Mouse (Mus musculus) right cerebral cortex, postnatal 14 days (tissue): Measurements from ENCODE around the gene Tbc1d13.

Experiments used
- DNase-seq: peaks from one replicate; pipeline ENCODE4 v3.0.0; 2022

Gene Tbc1d13

GRCm38 (mm10) chr2:30133613-30134377, at the start of gene Tbc1d13:
Gene Tbc1d13 (plus strand): TSS chr2:30133746.
- peak; percentile 97 for DNase-seq

DNA sequence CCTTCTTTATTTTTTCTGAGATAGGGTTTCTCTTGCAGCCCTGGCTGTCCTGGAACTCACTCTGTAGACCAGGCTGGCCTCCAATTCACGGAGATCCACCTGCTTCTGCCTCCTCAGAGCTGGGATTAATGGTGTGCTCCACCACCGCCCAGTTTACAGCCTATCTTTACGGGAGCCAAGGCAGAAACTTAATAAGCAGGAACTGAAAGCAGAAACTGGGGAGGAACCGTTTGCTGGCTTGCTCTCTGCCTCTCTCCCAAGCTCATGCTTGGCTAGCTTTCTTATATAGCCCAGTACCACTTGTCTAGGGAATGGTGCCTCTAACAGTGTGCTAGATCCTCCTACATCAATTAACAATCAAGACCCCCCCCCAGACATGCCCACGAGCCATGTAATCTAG, 49.4 kb upstream of the Tbc1d13 start:
- DNase-seq: no peak

DNA sequence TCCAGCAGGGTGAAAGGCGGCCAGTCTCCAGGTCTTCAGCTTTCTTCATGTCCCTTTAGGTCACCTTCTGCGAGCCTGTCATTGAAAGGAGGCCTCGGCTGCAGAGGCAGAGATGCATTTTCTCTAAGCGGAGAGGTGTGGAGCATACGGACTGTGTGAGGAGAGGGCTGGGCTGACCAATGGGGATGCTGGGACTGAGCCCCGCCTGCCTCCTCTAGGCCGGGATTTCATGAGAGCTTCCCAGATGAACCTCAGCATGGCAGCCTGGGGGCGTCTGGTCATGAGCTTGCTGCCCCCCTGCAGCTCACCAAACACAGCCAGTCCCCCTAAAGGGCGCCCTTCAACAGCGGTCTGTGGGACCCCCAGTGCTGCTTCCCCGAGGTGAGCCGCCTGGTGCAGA, 48.9 kb upstream of the Tbc1d13 start:
- no peak for DNase-seq

- DNase-seq: no peak
These were observed 46.2 kb upstream of the Tbc1d13 start for GRCm38 (mm10) chr2:30087310-30087709.

DNA sequence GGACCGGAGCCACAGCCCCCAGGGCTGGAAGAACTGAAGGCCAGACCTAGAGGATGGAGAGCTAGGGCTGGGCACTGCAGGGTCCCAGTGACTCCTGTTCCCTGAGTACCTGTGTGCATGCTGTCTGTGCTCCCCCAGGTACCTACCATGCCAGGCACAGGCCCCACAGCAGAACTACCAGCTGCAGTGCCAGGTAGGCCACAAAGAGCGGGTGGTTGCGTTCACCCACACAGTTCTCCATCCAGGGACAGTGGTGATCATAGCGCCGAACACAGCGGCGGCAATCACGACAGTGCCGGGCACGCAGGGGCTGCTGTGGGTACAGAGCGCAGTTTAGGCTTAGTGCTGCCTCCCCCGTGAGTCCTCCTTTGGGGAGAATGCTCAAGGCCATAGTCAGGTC, 42.0 kb upstream of the Tbc1d13 start:
- DNase-seq: no peak

GRCm38 (mm10) chr2:30092280-30092918, 41.1 kb upstream of the Tbc1d13 start:
- DNase-seq: no peak

DNA sequence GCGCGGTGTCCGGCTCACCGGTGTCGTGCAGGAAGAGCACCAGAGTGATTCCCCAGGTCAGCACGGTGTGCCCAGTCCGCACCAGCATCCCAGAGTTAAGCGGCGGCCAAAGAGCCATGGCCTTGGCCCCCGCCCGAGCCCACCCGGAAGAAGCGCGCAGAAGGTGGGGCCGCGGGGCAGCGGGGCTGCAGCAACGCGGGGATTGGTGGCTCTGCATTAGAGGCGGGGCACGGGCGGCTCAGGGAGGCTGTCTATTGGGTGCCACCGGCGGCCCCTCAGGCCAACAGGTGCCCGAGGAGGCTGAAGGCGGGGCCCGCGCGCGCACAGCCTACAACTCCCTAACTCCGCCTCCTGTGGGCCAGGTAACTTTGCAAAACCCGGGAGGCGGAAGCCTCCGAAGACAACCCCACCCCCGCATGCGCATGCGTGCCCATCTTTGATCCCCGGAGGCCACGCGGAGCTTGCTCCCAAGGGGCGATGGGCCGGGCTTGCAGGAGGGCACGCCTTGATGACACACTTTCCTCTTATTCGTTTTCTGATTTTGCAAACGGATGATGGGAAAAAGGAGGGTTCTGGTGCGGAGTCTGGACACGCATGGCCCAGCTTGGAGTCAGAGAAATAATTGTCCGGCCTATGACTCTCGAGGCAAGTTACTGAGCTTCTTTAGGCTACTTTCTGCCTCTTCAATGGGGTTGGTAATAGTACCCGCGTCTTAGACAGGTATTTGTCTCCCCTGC, 39.9 kb upstream of the Tbc1d13 start, which contains the start of gene Zdhhc12:
Gene Zdhhc12, minus strand, starts transcription at position 178 of the 737 bp plus-strand sequence.
- DNase-seq: peak; percentile 89

- no peak for DNase-seq
These were observed 39.3 kb upstream of the Tbc1d13 start for GRCm38 (mm10) chr2:30094208-30094588.

DNA sequence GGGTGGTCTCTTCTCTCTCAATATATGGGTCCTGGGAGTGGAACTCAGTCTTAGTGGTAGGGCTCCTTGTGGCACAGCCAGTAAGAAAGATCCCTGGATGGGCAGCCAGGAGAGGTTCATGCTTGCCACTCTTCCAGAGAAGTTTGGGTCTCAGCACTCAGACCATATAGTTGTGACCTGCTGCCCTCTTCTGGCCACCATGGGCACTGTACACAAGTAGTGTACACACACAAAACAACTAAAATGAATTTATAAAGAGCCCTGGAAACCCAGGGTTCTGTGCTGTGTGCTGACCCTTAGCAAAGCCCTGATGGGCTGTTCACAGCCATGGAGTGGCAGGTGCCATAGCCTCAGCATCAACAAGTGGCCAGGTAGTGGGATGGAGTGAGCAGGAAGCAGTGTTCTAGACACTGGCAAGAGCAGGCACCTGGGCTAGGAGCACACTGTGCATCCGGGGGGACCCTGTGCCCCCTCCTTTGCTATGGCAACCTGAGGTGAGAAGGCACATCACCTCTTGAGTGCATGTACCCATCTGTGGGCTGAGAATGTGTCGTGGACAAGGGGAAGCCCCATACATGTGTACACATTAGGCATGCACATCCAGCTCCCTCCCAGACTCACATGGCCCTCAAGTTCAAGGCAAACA, 37.5 kb upstream of the Tbc1d13 start:
- peak; percentile 60 for DNase-seq

- no peak for DNase-seq
These were observed 33.3 kb upstream of the Tbc1d13 start for GRCm38 (mm10) chr2:30100214-30100613.

DNA sequence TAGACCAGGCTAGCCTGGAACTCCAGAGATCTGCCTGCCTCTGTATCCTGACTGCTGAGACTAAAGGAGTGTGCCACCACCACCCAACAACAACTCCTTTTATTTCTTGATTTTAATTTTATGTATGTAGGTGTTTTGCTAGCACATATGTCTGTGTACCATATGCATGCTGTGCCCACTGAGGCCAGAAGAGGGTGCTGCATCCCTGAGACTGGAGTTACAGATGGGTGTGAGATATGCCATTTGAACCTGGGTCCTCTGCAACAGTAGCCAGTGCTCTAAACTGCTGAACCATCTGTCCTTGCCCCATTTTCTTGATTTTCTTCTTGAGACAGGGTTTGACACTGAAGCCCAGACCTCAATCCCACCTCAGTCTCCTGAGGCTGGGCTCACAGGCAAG, 27.2 kb upstream of the Tbc1d13 start:
- DNase-seq: peak; percentile 57

DNA sequence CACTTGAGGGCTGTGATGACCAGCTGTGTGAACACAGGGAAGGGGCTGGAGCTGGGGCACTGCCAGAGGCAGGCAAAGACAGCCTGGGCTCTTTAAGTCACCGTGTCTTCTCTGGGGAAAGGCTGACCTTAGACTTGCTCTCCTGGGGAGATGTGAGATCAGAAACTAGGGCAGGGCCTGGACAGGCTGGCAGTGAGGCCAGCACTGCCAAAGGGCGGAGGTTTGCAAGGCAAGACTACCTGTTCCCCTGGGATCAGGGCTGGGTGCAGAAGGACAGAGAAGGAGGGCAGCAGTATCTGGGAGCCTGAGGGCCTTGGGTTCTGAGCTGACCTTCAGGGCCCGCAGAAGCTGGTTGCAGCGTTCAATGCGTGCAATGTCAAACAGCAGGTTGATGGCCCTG, 25.9 kb upstream of the Tbc1d13 start:
- no peak for DNase-seq

DNA sequence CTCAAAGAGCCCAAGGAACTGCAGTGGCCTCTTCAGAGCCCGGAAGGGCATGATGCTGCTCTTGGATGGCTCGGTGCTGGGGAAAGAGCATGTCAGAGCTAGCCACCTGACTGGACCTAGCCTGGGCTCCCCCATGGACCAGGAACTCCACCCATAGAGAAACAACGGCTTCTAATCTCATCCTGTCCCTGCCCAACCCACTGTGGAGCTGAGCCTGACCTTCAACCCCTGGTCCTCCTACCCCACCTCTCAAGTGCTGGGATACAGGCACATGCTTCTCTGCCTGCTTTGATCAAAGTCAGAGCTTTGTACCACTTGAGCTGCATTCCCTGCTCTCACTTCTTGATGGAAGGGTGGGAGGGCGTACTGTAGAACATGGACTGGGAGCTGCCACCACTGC, 25.3 kb upstream of the Tbc1d13 start:
- no peak for DNase-seq

DNA sequence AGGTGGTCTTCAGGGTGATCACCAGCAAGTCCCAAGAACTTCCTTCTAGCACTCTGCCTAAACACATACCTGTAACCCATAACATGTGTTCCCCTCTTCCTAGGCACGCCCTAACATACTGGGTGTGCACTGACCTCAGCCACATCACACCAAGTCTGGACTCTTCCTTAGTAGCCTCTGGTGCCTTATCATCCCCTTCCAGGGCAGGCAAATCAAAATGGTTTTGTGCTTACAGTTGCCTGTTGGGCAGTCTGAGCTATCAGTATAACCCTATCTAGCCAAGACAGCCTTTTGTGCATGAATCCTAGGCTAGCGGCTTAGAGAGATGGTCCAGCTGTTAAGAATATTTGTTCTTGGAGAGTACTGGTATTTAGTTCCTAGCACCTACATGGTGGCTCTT, 22.0 kb upstream of the Tbc1d13 start:
- no peak for DNase-seq

- DNase-seq: no peak
These were observed 21.0 kb upstream of the Tbc1d13 start for GRCm38 (mm10) chr2:30112564-30112963.

DNA sequence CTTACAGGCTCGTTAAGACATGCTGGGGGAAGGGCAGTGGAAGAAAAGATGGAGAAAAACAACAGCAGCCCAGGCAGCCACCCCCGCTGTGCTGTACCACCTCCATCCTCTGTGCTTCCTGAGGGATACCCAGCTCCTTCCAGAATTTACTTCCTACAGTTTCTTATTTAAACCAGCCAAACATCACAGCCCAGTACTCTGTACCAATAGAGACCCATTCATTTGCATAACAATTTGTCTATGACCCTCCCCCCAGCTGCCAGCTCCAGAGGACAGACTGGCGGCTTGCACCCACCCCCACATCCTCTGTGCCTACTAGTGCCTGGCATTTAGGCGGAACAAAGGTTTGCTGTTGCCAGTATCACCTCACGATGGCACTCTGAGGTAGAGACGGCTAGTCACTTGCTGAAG, 13.9 kb upstream of the Tbc1d13 start:
- DNase-seq: peak; percentile 58

- no peak for DNase-seq
These were observed 13.3 kb upstream of the Tbc1d13 start for GRCm38 (mm10) chr2:30120269-30120668.

DNA sequence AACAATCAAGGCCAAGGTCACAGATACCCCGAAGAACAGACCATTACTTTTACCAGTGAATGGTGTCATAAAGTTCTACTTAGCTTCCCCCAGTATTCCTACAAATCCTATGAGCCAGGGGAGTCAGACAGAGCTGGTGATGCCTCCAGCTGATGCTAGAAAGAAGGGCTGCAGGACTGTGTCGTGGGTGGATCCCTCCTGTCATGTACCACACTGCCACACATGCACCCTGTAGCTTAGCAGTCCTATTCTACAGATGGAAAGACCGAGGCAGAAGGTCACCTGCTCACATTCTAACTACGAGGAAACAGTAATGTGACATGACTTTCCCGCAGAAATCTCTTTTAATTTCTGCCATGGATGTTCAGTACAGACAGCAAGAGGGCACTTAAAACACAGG, 10.8 kb upstream of the Tbc1d13 start:
- no peak for DNase-seq

DNA sequence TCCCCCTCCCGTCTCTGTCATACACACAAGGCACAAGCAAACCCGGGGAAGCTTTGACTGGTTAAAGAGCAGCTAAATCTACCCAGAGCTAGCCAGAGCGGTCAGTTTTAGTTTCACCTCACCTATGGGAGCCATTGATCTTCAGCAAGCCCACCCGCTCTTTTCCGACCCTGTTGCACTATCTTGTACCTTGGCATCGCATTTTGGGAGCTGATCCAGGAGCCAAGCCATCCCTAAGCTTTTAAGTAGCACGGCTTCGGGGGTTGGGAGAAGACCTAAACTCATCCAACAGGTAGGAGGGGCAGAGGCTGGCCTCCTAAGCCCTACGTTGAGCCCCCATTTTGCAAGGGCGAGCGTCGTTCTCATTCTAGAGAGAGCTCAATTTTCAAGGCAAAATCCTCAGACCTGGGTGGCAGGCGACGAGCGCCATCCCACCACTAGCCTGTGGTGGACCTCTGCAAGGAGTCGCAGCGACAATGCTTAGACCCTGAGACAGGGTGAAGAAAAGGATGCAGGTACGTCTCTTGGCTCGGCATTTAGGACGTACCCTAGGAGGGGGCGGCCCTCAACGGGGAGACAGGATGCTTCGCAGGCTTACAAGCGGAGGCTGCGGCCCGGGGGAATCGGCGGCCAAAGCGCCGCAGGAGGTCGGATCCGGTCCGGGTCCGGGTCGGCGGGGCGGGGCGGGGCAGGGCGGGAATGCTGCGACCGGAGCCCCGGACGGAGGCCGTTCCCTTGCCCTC, 9.6 kb upstream of the Tbc1d13 start:
- no peak for DNase-seq

DNA sequence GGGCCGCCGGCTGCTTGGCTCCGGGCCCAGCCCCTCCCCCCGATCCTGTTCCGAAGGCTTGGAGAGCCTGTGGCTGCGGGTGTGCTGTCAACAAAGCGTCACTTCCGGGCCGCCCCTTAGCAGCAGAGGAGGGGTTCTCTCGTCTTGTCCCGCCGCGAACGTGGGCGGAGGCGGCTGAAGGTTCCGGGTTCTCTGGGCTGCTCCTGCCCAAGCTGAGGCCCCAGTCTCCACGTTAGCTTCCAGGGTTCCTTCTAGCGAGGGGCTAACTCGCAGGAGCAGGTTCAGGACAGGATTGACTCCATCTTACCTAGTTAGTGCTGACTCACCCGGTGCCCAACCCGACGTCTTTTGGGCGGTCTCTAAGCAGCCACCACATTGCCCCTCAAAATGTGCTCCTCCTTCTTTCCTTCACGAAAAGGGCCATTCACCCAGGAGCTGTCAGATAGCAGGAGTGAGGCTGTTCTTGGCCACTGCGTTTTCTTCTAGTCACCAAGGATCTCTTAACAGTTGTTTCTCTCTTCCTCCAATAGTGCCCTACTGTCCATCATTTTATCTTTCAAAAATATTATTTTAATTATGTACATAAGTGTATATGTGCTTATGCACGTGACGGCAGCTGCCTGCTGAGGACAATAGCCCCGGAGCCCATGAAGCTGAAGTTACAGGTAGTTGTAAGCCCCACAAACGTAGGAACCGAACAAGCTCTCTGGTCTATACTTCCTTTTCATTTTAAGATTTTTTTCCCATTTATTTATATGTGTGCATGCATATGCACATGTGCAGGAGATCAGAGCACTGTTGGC, 8.9 kb upstream of the Tbc1d13 start, which contains the start of gene Zer1:
Gene Zer1, minus strand, starts transcription at position 114 of the 803 bp plus-strand sequence.
- DNase-seq: peak; percentile 95

DNA sequence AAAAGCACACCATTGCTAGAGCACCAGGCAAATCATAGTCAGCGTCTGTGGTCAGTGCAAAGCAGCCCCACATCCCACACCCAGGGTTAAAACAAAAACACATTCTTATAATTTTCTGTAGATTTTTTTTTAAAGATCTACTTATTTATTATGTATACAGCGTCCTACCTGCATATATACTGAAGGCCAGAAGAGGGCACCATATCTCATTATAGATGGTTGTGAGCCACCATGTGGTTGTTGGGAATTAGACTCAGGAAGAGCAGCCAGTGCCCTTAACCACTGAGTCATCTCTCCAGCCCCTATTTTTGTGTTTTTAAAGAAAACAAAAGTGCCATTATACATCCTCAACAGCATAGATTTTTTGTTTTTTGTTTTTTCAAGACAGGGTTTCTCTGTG, 4.8 kb upstream of the Tbc1d13 start:
- DNase-seq: no peak

- no peak for DNase-seq
These were observed 3.4 kb upstream of the Tbc1d13 start for GRCm38 (mm10) chr2:30130156-30130555.
